Mouse (Mus musculus): ENCODE measurements around the gene Lgr6.

DNA sequence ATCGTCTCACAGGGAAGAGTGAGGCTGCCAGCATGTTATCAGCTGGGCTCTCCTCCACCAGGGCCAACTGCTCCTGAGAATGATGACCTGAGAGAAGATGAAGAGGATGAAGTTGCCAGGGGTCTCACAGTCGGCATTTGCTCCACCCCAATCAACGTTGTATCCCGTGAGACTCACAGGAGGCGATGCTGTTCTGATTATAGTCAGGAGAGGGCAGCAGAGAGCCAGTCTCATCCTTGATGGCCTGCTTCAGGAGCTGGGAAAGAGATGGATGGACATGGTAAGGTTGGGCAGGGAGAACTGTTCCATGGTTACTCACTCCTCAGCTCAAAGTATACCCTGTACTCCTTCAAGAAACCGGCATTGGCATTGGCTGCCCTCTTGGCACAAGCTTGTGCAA lies 5.0 kb upstream of the Lgr6 start:
- no peak for TF ChIP-seq POLR2A (IDR thresholded peaks at IDR 0.05; ENCODE audit: insufficient read depth, low read depth, low read length)
- TF ChIP-seq CTCF (IDR thresholded peaks at IDR 0.05): peak; percentile 99
- no peak for TF ChIP-seq EP300 (IDR thresholded peaks at IDR 0.05; ENCODE audit: insufficient read depth, low read depth, low read length)
